ENCODE assay signal across 9 mouse cellular contexts in genomic region chr7:4741151-4741550, GRCm38 (mm10). TPM values are rescaled to one million over a fixed set of nuclear protein-coding genes. Genes with fewer than 3 reads are reported as not detected.
DNase-seq lines count a peak whose midpoint lies in the region; TF ChIP-seq lines count a peak whose summit lies in the region.
"Had no signal": no experiment of that assay in that cellular context is flagged by ENCODE, and none has a peak within 500 bp of the region (broad histone marks: within the 10 kb centered on the region; RNA-seq: fewer than 3 reads in every experiment).

No protein-coding gene starts in this region.

- H3K4me1 ChIP-seq in lung, adult 2 months (ENCODE audit: control insufficient read depth, insufficient read depth, low read length) = peaks cover 5% of the 10 kb centered on the region; the same call in 1 of the 2 replicates
- H3K4me1 ChIP-seq in olfactory bulb, adult 2 months (ENCODE audit: control insufficient read depth, insufficient read depth, low read length) = peaks cover 26% of the 10 kb centered on the region

- H3K27ac ChIP-seq in olfactory bulb, adult 2 months (ENCODE audit: insufficient read depth, low read depth, low read length) = peak overlapping the region; percentile 95; the same call in 1 of the 2 replicates

- H3K4me3 ChIP-seq in lung, adult 2 months (replicated peaks; ENCODE audit: extremely low read depth, low read depth, low read length) = peak overlapping the region; percentile 37
- peak overlapping the region; percentile 82 for H3K4me3 ChIP-seq in olfactory bulb, adult 2 months (ENCODE audit: insufficient read depth, low read depth, low read length)

- WGBS in lung, adult 2 months = 7% methylated on average over 4 of the region's 4 CpGs
- 9% methylated on average over 4 of the region's 4 CpGs for WGBS in olfactory bulb, adult 2 months

- TF ChIP-seq CTCF in lung, adult 2 months (IDR thresholded peaks at IDR 0.05; ENCODE audit: insufficient read depth, low read length) = no peak
- TF ChIP-seq CTCF in olfactory bulb, adult 2 months (IDR thresholded peaks at IDR 0.05; ENCODE audit: insufficient read depth, low read depth, low read length) = no peak

- peak; percentile 45; the same call in 1 of the 2 replicates for TF ChIP-seq POLR2A in lung, adult 2 months (IDR thresholded peaks at IDR 0.05; ENCODE audit: borderline replicate concordance, extremely low read depth, low read depth, low read length)
- TF ChIP-seq POLR2A in olfactory bulb, adult 2 months (IDR thresholded peaks at IDR 0.05; ENCODE audit: insufficient read depth, low read depth, low read length) = no peak

- DNase-seq in A20 (ENCODE audit: low read depth, low spot score) (peak; percentile 69), R1 (ENCODE audit: low read depth, low spot score) (peak; percentile 94)
- peak; percentile 59 for DNase-seq in embryo, embryonic 10 days (ENCODE audit: low spot score)
- peak; percentile 80 to 83 for DNase-seq in heart, adult 18-20 months
- DNase-seq in kidney, adult 18-20 months = peak; percentile 81
- DNase-seq in lung, adult 2 months = peak; percentile 65
- DNase-seq in T-cell, adult 2 months (ENCODE audit: low spot score) = no peak

RNA-seq across cellular contexts. Expression of gene Kmt5c, which starts 1.2 kb away (rescaled TPM):
- total RNA-seq in heart, adult 18-20 months (2021) = 10 to 100 TPM in 1 of 2 experiments, 1 to 10 TPM in 1; 9.6 to 10.0 TPM
- polyA plus RNA-seq in lung, adult 2 months (2012; rRNA removed) = 92.5 and 104 TPM in 2 replicates
- not detected in 2 replicates for polyA plus RNA-seq in olfactory bulb, adult 2 months (2012; ENCODE audit: insufficient read depth, insufficient read length, low replicate concordance, missing spikeins)

RNA-seq across cellular contexts. Expression of gene Cox6b2, which starts 11.7 kb away (rescaled TPM):
- total RNA-seq in heart, adult 18-20 months (2021) = 1 to 10 TPM; 1.4 to 2.3 TPM
- 52.7 and 87.5 TPM in 2 replicates for polyA plus RNA-seq in lung, adult 2 months (2012; rRNA removed)
- polyA plus RNA-seq in olfactory bulb, adult 2 months (2012; ENCODE audit: insufficient read depth, insufficient read length, low replicate concordance, missing spikeins) = not detected in 2 replicates

RNA-seq across cellular contexts. Expression of gene Tmem150b, which starts 16.1 kb away (rescaled TPM):
- under 1 TPM in 1 of 2 experiments, not detected in 1; 0.10 TPM for total RNA-seq in heart, adult 18-20 months (2021)
- 3.2 and 3.8 TPM in 2 replicates for polyA plus RNA-seq in lung, adult 2 months (2012; rRNA removed)
- polyA plus RNA-seq in olfactory bulb, adult 2 months (2012; ENCODE audit: insufficient read depth, insufficient read length, low replicate concordance, missing spikeins) = not detected in 2 replicates

RNA-seq across cellular contexts. Expression of gene Fam71e2, which starts 30.0 kb away (rescaled TPM):
- total RNA-seq in heart, adult 18-20 months (2021) = not detected
- polyA plus RNA-seq in lung, adult 2 months (2012; rRNA removed) = not detected in 2 replicates
- not detected in 2 replicates for polyA plus RNA-seq in olfactory bulb, adult 2 months (2012; ENCODE audit: insufficient read depth, insufficient read length, low replicate concordance, missing spikeins)
- total RNA-seq: gastrocnemius, postnatal 4 days had no signal

RNA-seq across cellular contexts. Expression of gene Il11, which starts 41.5 kb away (rescaled TPM):
- total RNA-seq in heart, adult 18-20 months (2021) = not detected
- polyA plus RNA-seq in lung, adult 2 months (2012; rRNA removed) = 0.65 and 0.68 TPM in 2 replicates
- polyA plus RNA-seq in olfactory bulb, adult 2 months (2012; ENCODE audit: insufficient read depth, insufficient read length, low replicate concordance, missing spikeins) = not detected in 2 replicates

Comparison
In these comparisons a context has a peak if more than half of its experiments do, and no peak if none do; other contexts are left out.
1. RNA of gene Cox6b2, which starts 11.7 kb away (polyA plus RNA-seq): 52.7 to 87.5 TPM in lung, adult 2 months; not detected in olfactory bulb, adult 2 months; every median in the first group is over 10 times any median in the second.